Mouse (Mus musculus) right cerebral cortex, postnatal 14 days (tissue): ENCODE results near the gene Pecam1.
"Not testable (repeated sequence)": the region's sequence is repeated elsewhere in the genome, so short reads cannot be mapped to it uniquely, and the experiment has no call there.

Experiments used
- DNase-seq: peaks from one replicate; pipeline ENCODE4 v3.0.0; 2022

The Pecam1 gene

GRCm38 (mm10) chr11:106664691-106665090 lies 85.7 kb downstream of the Pecam1 start:
- DNase-seq = no peak

GRCm38 (mm10) chr11:106663838-106664237 lies 86.6 kb downstream of the Pecam1 start:
- DNase-seq = no peak

GRCm38 (mm10) chr11:106662634-106663407 lies 87.6 kb downstream of the Pecam1 start:
- no peak for DNase-seq

- no peak for DNase-seq
Observed at GRCm38 (mm10) chr11:106660453-106661081, 89.9 kb downstream of the Pecam1 start.

- no peak for DNase-seq
Observed at GRCm38 (mm10) chr11:106659598-106660295, 90.7 kb downstream of the Pecam1 start.

GRCm38 (mm10) chr11:106658051-106658880 lies 92.2 kb downstream of the Pecam1 start:
- DNase-seq = peak; percentile 83

GRCm38 (mm10) chr11:106656896-106657498 lies 93.4 kb downstream of the Pecam1 start:
- DNase-seq = not testable (repeated sequence)

- peak; percentile 64 for DNase-seq
Observed at GRCm38 (mm10) chr11:106648347-106648746, 102.1 kb downstream of the Pecam1 start.

- DNase-seq = no peak
Observed at GRCm38 (mm10) chr11:106642966-106643637, 107.3 kb downstream of the Pecam1 start.

GRCm38 (mm10) chr11:106641580-106641979 lies 108.8 kb downstream of the Pecam1 start:
- DNase-seq = no peak

GRCm38 (mm10) chr11:106640059-106640458 lies 110.4 kb downstream of the Pecam1 start:
- no peak for DNase-seq

GRCm38 (mm10) chr11:106639356-106639692 lies 111.1 kb downstream of the Pecam1 start:
- DNase-seq = peak; percentile 30

- no peak for DNase-seq
Observed at GRCm38 (mm10) chr11:106638551-106639355, 111.7 kb downstream of the Pecam1 start.

GRCm38 (mm10) chr11:106637754-106638153 lies 112.7 kb downstream of the Pecam1 start:
- no peak for DNase-seq

- no peak for DNase-seq
Observed at GRCm38 (mm10) chr11:106635946-106636345, 114.5 kb downstream of the Pecam1 start.

- not testable (repeated sequence) for DNase-seq
Observed at GRCm38 (mm10) chr11:106634175-106634574, 116.3 kb downstream of the Pecam1 start.

GRCm38 (mm10) chr11:106633456-106633855 lies 117.0 kb downstream of the Pecam1 start:
- DNase-seq = no peak

GRCm38 (mm10) chr11:106627692-106628091 lies 122.7 kb downstream of the Pecam1 start:
- DNase-seq = peak; percentile 81

GRCm38 (mm10) chr11:106625577-106625976 lies 124.9 kb downstream of the Pecam1 start:
- no peak for DNase-seq

GRCm38 (mm10) chr11:106623629-106624028 lies 126.8 kb downstream of the Pecam1 start:
- DNase-seq = no peak

- DNase-seq = no peak
Observed at GRCm38 (mm10) chr11:106622056-106622455, 128.4 kb downstream of the Pecam1 start.
